ENCODE assay signal across 8 mouse cellular contexts in genomic region chr2:11501301-11502254, GRCm38 (mm10). TPM values are rescaled to one million over a fixed set of nuclear protein-coding genes. Genes with fewer than 3 reads are reported as not detected.
DNase-seq lines count a peak whose midpoint lies in the region; ATAC-seq lines count a peak whose summit lies in the region.

No protein-coding gene starts in this region.

- H3K4me2 ChIP-seq in embryonic facial prominence, embryonic 11.5 days (ENCODE audit: low read depth, low read length): peak overlapping the region; percentile 86
- peak overlapping the region; percentile 84 for H3K4me2 ChIP-seq in midbrain, embryonic 11.5 days

- peak; percentile 87 for ATAC-seq in embryonic facial prominence, embryonic 11.5 days (replicated peaks; ENCODE audit: insufficient number of reproducible peaks, low FRiP score, low TSS enrichment, low read depth)
- peak; percentile 89 for ATAC-seq in midbrain, embryonic 11.5 days (ENCODE audit: low FRiP score)

- peaks cover 4% of the 10 kb centered on the region for H3K27me3 ChIP-seq in embryonic facial prominence, embryonic 11.5 days (ENCODE audit: control insufficient read depth, insufficient read depth, low read length)
- H3K27me3 ChIP-seq in midbrain, embryonic 11.5 days (ENCODE audit: control insufficient read depth, insufficient read depth, low read length): peaks cover 12% of the 10 kb centered on the region

- H3K9me3 ChIP-seq in embryonic facial prominence, embryonic 11.5 days (replicated peaks; ENCODE audit: control insufficient read depth, low read length): no peaks in the 10 kb centered on the region
- no peaks in the 10 kb centered on the region for H3K9me3 ChIP-seq in midbrain, embryonic 11.5 days (ENCODE audit: control insufficient read depth, low read length)

- H3K4me1 ChIP-seq in embryonic facial prominence, embryonic 11.5 days (ENCODE audit: control insufficient read depth, insufficient read depth, low read length): peaks cover 4% of the 10 kb centered on the region
- peaks cover 16% of the 10 kb centered on the region for H3K4me1 ChIP-seq in midbrain, embryonic 11.5 days (ENCODE audit: control insufficient read depth, insufficient read depth, low read length)

- H3K27ac ChIP-seq in embryonic facial prominence, embryonic 11.5 days (replicated peaks; ENCODE audit: low read depth, low read length): peak overlapping the region; percentile 73; the same call in 1 of the 2 replicates
- H3K27ac ChIP-seq in midbrain, embryonic 11.5 days (ENCODE audit: low read depth, low read length): peak overlapping the region; percentile 80

- no peaks in the 10 kb centered on the region for H3K36me3 ChIP-seq in embryonic facial prominence, embryonic 11.5 days (replicated peaks; ENCODE audit: control insufficient read depth, insufficient read depth, low read depth, low read length)
- no peaks in the 10 kb centered on the region; the same call in 1 of the 2 replicates for H3K36me3 ChIP-seq in midbrain, embryonic 11.5 days (ENCODE audit: control insufficient read depth, insufficient read depth, low read length)

- H3K9ac ChIP-seq in embryonic facial prominence, embryonic 11.5 days (replicated peaks; ENCODE audit: low read length): peak overlapping the region; percentile 85
- H3K9ac ChIP-seq in midbrain, embryonic 11.5 days (ENCODE audit: low read length): peak overlapping the region; percentile 81

- H3K4me3 ChIP-seq in embryonic facial prominence, embryonic 11.5 days (ENCODE audit: low read depth, low read length): peak overlapping the region; percentile 64
- H3K4me3 ChIP-seq in midbrain, embryonic 11.5 days (ENCODE audit: low read depth, low read length): peak overlapping the region; percentile 59

- DNase-seq in adrenal gland, postnatal 14 days: peak; percentile 96
- peak; percentile 94 for DNase-seq in embryonic facial prominence, embryonic 11.5 days (ENCODE audit: low spot score)
- DNase-seq in heart, adult 11 months: peak; percentile 99
- peak; percentile 89 for DNase-seq in kidney, adult 11 months
- DNase-seq in left cerebral cortex, postnatal 4 days: peak; percentile 93
- DNase-seq in midbrain, embryonic 11.5 days (ENCODE audit: low spot score, missing footprints): peak; percentile 99
- DNase-seq in right cerebral cortex, postnatal 4 days: peak; percentile 93
- peak; percentile 87 for DNase-seq in yolk sac, embryonic 10.5 days (ENCODE audit: low spot score)

- intact Hi-C loops in left cerebral cortex, postnatal 4 days (cut with DNase I): loop anchor here (1.0 to 2.0 kb wide), 2 partner anchors 33 to 170 kb away; no protein-coding TSS in a partner anchor

- under 1% methylated on average over 76 of the region's 76 CpGs for WGBS in embryonic facial prominence, embryonic 11.5 days
- under 1% methylated on average over 75 of the region's 76 CpGs for WGBS in midbrain, embryonic 11.5 days

RNA-seq across cellular contexts. Expression of gene Pfkfb3, which starts 52.3 kb away (rescaled TPM):
- 136 and 152 TPM in 2 replicates for total RNA-seq in adrenal gland, postnatal 14 days (2021)
- 12.2 and 13.8 TPM in 2 replicates for polyA plus RNA-seq in embryonic facial prominence, embryonic 11.5 days (2014; fragmentation: Nextera tagmentation; extraction: Ambion mirVana)
- total RNA-seq in left cerebral cortex, postnatal 4 days (2021): 10 to 100 TPM; 55.3 to 57.4 TPM
- polyA plus RNA-seq in midbrain, embryonic 11.5 days (2014; fragmentation: Nextera tagmentation; extraction: Ambion mirVana): 13.8 TPM in 2 replicates

Comparison
In these comparisons a context has a peak if more than half of its experiments do, and no peak if none do; other contexts are left out.
1. Peak in every context shown above with its lines: DNase-seq, ATAC-seq, H3K4me3 ChIP-seq and H3K27ac ChIP-seq.